Mouse (Mus musculus): ENCODE measurements at regions not wholly inside any gene's neighbourhood (a gene's known extent, or its start where the extent isn't known, plus 50 kb on each side); places are given as distances from the start of the nearest gene placed in this dataset.
A peak's percentile ranks its signal among the peaks of the same experiment; 100 is the strongest.

DNA sequence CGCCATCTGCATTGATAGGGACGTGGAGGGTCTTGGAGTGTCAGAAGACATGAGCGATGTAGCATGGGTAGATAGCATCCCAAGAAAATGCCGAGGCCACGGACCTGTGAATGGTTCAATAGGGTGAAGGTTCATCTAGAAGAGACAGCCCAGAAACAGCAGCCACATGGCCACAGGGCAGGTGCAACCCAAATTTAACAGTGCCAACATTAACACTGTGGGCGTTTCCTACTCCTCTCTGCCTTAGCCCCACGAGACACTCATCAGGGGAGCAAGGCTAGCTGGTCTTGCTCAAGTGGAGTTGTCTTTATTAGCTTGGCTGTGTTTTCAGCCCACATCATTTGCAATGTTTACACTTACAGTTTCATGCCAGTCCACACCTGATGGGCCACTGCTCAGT lies 310.7 kb downstream of the Plpp3 start:
- DNase-seq (ENCODE audit: low spot score): no peak

DNA sequence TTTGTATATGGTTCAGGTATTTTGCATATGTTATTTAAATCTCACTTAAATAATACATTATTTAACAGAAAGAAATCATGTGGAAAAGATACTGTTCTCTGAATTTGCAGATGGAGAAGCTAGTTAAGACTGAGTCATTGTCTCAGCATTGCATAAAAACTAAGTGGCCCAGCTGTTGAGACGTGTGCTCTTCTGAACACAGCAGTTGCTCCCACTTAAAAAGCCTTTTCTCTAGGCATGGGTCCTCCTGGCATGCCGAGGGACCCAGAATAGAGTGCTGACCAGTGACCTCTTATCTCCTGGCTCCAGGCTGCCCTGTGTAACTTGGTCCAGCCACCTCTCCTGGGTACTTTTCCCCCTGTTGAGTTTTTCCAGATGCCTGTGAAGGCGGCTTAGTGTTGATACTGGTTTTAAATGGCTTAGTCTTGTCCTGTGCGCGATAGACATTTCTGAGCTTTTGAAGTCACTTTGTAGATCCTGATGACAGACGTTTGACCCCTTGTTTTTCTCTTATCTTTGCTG lies 312.2 kb downstream of the Plpp3 start:
- no peak for DNase-seq (ENCODE audit: low spot score)

DNA sequence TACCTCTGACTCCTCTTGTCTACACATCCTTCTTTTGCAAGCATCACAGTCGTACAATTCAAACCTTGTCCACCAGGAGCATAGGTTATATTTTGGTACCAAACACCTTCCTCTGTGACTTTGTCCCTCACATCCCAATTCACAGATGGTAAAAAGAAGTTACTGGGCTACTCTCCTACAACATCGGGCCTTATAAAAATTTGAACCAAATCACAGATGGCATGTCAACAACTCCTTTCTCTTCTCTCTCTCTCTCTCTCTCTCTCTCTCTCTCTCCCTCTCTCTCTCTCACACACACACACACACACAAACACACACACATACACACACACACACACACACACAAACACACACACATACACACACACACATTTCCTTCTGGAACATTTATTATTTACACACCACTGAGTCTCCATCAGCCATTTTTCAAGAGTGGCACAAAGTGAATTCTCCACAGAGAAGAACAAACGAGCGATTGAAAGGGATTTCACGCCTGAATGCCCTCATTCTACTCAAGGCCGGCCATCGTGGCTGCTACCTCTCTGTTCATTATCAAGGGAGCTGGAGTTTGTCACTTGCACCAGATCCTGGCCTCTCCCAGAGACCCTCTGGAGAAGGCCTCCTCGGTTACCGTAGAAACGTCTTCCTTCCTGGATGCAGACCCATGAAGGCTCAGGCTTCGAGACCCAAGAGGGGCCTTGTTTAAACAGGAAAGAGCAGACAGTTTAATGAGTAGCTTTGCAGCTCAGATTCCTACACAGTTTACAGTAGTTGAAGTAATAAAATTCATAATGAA lies 314.7 kb upstream of the Gm12728 start:
- DNase-seq (ENCODE audit: low spot score): peak; percentile 14

DNA sequence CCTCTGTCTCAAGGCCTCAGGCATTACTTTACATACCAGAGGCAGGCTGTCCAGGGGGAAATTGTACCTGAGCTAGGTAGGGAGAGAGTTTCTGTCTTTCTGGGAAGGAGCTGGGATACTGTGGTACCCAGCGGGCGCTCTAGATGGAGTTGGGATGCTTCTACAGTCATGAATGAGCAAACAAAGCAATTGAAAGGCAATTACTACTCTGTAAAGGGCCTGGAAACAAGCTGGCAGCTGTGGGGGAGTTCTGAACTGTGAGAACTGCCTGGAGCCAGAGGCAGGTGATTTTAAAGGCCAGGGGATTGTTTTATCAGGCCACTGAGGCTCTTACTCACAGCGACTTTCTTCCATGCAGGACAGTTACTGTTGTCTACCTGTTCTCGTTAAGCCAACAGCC lies 313.3 kb upstream of the Gm12728 start:
- no peak for DNase-seq (ENCODE audit: low spot score)

DNA sequence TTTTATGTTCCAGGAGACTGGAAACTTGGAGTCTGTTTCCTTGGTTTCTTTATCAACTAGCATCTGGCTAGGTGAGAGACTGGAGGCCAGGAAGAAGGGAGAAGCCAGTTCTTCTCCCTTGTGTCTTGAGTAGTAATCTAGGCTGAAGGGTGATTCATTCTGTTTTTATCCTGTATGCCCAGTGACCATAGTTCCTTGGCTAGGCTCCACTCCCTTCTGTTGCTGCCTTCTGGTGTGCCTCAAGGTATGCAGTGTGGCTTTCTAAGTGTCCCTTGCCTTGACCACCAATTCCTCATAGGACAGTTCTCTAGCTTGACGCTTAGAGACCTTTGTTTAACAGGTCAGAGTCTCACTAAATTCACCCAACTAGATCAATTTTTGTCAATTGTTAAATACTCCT lies 303.3 kb upstream of the Gm12728 start:
- no peak for DNase-seq (ENCODE audit: low spot score)

DNA sequence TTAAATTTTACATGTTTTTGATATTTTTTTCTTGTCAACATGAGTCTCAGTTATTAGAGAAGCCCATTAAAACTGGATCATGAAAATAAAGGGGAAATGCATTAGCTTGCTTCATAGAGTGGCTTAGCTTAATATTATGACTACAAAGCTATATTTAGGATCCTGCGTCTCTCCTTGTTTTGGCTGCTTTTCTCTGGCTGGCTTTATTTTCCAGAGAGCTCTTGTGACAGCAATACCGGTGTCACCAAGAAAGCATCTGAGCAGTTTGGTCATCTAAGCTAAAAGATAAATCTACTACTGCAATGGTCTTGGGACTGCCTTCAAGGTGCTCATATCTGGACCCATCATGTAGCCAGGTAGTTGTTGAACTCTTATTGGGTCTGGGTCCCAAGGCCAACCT lies 293.5 kb upstream of the Gm12728 start:
- no peak for DNase-seq (ENCODE audit: low spot score)

DNA sequence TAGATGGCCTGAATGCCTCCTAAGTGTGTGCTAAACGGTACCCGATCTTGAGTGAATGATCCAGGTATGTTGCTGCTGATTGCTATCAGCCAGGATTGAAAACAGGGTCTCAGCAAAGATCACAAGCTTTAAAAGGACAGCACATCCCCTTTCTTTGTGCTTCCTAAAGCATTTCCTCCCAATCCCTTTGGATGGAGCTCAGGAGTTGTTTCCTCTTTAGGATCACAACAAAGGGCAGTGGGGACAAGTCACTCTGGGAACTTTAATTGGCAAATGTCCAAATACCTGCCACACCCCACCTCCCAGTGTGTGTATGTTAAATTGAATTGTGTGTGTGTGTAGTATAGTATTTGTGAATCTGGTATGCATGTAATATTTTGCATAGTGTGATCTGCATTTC lies 283.5 kb upstream of the Gm12728 start:
- no peak for DNase-seq (ENCODE audit: low spot score)

DNA sequence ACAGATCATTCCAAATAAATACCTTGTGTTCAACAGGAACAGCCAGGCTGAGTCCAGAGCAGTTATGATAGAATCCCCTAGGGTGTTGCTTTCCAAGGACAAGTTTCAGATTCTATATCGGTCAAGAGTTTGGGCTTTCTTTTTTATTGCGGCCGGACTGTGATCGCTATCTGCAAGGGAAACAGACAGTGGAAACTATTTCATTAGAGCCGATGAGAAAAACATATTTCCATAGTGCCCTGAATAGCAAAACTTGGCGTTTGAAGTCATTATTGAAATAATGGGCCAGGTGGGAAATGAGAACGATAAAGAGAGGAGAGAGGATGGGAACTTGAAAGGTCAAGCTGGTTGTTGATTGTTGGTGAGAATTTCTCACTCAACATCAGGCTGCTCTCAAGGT lies 282.4 kb upstream of the Gm12728 start:
- DNase-seq (ENCODE audit: low spot score): no peak

DNA sequence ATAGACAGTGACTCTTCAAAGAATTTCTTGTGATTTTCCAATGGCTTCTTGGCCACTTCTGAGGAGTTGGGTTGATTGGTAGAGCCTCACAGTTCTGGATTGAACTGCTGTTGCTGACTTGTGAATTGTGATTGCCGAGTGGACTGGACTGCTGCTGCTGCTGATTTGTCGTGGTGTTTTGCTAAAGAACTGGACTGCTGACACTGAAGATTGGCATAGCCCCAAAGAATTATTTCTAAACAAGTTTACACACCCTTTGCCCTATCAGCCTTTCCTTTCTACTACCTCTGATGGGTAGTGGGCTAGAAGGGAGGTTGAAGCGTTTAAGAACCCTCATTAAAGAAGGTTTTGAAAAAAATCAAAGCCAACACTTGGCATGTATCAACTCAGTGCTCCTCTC lies 280.6 kb upstream of the Gm12728 start:
- no peak for DNase-seq (ENCODE audit: low spot score)

DNA sequence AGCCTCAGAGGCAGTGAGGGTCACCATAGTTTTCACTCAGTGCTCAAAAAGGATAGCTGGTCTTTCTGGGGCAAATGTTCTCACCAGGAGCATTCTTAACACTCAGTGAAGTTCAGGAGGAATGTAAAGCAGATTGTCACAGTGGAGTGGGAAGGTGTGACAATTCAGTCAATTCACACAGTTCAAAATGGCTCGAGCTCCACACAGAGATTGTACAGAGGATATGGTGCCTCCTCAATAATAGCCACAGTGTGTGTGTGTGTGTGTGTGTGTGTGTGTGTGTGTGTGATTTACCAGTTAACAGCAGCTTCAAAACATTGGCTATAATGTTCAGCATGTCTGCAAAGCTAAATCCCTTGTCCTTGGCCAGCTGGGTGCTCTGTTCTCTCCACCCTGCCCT lies 279.3 kb upstream of the Gm12728 start:
- DNase-seq (ENCODE audit: low spot score): no peak

DNA sequence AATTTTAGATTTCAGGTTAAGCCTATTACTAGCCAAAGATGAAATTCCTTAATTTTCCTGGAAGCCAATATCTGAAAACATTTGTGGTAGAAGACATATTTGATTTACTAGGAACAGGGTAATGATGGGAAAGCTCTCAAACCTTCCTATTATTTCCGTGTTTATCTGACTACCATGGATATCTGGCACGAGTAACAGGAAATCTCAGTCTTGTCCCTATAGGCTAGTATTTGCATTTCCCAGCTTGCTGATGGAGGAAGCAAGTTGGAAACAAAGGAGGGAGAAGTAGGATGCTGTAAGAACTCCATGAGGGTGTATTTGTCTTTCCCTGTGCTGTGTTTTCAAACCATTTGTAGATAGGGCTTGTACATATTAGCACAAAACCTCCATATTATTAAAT lies 264.5 kb upstream of the Gm12728 start:
- DNase-seq (ENCODE audit: low spot score): no peak

DNA sequence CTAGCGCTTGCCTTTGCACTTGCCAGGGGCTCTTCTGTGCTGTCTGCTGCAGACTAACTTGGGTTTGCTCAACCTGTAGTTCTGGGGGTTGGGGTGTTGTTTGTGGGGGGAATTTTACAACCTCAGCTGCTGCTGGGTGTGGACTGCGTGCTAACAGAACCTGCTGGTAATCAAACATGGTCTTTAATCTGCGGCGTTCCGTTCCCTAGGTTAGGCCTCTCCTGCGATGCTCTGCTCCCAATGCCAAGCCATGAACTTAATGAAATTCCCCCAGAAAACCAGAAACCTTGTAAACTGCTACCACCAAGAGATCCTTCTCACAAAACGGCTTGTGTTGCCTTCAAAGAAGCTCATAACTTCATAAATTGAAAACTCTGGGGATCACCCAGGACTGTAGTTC lies 262.9 kb upstream of the Gm12728 start:
- DNase-seq (ENCODE audit: low spot score): no peak

DNA sequence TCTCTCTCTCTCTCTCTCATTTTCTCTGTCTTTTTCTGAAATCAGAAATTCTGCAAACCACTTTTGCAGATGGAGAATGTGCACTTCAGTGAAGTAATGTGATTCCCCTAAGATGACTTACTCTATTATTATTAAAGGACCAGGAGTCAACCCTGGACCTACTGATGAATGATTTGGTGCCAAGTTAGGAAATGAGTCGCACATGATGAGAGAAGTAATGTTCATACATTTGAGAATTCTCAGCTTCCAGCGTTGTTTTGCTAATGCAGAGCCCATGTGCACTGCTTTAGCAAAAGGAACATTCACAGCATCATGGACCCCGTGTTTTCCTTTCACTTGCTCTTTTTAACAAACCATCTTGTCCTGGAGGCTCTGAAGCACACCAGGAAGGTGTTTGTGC lies 262.4 kb upstream of the Gm12728 start:
- DNase-seq (ENCODE audit: low spot score): no peak

DNA sequence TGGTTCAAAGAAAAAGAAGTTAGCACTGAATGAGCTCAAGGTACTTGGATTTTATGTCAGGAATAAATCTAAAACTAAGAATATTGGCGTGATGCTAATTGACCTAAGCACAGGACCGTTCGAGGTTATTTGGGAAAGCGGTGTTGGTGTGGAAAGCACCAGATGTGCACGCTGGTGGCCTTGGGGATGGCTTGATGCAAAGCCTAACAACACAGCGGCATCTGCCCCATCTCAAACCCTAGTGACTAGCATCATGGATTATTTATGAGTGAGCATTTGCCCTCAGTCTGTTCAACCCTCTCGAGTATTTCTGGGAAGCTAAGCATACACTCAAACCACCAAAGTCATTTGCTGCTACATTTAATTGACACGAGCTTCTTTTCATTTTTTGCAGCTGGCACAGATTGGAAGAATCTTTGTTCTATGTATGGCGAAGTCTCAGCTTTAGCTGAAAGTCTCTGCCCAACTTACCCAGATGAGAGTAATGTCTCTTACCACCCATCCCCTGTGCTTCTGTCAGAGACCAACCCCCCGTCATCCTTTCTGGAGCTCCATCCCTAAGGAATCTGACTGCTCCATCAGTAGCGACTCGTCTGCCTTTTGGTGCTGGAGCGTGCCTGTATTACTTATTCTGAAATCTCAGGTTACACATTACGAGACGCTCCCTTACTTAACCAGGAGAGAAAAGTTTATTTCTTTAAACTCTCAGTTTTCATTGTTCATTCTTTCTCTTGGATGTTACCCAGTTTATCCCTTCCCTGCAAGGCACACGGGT lies 257.8 kb upstream of the Gm12728 start:
- no peak for DNase-seq (ENCODE audit: low spot score)

DNA sequence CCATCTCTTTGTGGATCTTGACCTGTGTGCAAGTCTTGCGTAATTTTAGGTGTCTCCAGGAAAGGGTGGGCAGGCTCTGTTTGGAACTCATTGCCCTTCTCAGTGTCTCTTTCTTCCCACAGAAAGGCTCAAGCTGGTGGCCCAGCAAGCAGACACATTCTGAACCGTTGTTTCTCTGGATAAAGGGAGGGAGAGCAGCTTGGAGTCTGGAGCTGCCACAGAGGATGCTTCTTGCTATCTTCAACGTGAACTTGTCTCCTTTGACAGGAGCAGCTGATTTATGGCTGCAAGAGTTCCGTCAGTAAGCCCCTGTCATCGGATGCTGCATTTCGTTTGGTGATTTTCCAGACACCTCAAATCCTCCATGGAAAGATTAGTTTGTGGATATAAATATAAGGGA lies 254.2 kb upstream of the Gm12728 start:
- no peak for DNase-seq (ENCODE audit: low spot score)

DNA sequence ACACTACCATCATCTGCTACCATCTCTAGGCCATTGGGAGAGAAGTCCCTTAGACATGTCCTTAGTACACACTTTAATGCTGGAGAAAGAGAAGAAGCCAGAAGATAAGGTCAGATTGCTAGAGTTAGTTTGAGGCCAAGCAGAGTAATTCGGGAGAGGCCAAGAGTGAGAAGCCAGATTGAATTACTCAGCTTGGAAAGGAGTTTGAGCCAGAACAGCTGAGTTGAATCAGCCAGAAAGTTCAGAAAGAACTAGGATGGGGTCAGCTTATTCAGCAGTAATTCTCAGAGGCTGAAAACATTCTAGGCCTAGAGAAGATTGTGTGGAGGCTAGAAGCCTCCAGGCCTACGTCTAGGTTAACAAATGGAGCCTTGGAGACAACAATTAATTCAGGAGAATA lies 244.2 kb upstream of the Gm12728 start:
- no peak for DNase-seq (ENCODE audit: low spot score)

DNA sequence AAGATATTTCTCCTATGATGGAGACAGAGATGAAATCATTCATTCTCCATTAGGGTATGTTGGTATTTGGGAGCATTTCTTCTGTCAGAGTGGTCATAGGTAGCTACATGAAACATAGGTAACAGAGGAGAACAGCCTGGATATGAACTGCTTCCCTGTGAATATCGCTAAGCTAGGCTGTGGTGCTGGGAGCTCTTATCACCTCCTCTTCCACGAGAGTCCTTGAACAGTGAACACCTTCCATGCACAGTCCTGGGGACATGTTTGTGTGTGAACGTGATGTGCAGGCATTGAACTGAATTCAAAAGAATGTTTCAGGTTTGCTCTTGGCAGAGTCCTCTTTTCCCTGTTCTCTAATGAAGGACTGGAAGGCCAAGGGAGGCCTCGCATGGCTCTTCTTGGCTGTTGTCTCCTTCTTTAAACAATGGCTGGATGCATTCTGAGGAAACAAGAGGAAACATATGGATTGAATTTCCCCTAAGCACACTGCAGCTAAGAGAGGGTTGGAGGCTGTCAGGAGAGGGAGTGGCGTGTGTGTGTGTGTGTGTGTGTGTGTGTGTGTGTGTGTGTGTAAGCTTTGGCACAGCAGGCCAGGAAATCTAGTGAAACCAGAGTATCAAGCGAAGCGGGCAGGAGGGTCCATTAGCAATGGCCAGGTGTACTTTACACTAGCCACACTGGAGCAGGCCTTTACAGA lies 239.8 kb upstream of the Gm12728 start:
- DNase-seq (ENCODE audit: low spot score): no peak

DNA sequence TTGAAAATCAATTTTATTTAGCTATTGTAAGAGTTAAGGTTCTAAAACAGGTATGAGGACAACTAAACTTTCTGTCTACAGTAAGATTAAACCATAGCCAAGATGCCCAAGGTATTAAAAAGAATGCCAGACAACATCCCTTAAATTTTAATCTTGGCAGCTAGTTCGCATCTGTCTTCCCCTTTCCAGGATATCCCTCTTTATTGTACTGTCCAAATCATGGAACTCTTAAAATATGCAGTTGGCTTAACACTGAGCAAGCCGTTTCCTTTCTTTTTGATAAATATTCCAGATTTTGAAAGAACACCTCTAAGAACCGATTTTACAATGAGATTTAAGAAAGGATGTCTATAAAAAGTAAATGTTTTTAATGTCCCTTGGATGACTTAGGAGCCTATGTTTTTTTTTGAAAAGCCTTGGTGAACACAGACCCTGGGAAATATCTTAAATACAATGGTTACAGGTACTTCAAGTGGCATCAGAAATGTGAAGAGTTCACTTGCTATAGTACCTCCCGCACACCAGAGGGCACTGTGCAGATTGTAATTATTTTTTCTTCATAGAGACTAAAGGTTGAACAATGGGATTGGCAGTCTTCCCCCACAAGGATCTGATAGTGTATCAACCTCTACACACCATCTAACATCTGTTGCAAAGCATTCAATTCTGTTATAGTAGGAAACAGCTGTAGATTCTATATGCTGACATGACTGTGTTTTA lies 237.5 kb upstream of the Gm12728 start:
- no peak for DNase-seq (ENCODE audit: low spot score)

DNA sequence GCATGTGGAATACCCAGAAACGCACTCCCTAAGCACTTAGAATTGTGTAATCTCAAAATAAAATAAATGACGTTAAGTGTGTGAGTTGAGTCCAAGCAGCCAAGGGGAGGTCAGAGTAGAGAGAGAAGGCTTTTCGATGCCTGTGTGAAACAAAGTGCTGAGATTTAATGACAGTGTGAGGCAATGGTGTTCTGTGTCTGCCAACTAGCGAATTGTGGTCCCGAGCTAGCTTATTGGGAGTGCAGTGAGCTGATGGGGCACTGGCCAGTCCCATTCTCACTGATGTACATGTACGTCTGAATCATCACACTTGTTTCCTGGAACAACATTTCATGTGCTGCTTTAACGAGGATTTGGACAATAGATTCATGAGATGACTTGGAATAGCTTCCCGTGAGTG lies 234.7 kb upstream of the Gm12728 start:
- no peak for DNase-seq (ENCODE audit: low spot score)

DNA sequence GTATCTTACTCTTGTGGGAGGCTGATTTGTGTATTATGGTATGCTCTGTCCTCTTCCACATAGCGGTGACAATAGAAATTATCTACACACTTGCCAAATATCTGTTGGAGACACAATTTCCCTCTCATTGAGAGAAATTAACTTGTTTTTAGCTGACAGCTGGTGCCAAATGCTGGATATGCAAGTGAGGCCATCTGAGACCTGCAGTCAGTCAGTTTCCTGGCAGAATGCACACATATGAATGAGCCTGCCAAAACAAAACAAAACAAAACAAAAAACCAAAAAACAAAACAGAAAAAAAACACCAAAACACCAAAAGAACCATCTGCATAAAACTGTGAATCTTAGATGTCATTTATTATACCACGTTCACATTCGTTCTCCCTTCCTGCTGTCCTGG lies 233.7 kb upstream of the Gm12728 start:
- DNase-seq (ENCODE audit: low spot score): no peak

DNA sequence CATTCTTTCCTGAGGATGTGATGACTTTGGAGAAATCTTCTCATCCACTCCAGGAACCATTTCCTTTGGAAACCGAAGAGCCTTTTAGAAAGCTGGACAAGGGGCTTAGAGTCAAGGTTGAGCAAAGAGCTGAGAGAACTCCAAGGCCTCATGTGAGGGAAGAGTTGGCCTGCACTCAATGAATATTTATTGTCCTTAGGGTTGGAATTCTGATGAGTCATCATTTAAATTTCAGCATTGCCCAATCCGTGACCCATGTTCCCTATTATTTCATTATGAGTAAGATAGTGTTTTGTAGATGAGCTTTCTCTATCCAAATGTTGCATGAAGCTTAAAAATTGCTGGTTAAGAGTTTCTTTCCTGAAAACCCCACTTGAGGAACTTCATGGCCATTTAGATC lies 232.3 kb upstream of the Gm12728 start:
- DNase-seq (ENCODE audit: low spot score): no peak

DNA sequence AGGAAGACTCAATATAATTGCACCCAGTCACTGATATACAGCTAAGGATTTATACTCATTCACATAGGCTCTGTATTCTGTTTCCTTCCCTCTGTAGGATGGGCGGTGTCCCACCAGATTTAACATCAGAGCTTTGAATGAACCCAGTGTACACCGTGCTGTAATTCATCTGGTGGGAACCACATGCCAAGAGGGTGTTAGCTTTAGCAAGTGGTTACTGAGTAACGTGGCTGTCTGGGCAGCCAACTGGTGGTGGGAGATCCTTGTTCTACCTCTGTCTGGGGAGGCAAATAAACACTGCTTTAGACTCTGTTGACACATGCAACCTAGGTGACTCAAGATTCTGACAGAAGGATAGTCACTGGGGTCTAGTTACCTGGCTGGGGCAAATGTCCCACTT lies 229.6 kb upstream of the Gm12728 start:
- DNase-seq (ENCODE audit: low spot score): peak; percentile 48
